Mouse (Mus musculus) intestine, postnatal 0 days (tissue): ENCODE measurements at regions not wholly inside any gene's neighbourhood (a gene's known extent, or its start where the extent isn't known, plus 50 kb on each side); places are given as distances from the start of the nearest gene placed in this dataset.

ENCODE experiments used
- ATAC-seq: fragments of 200-750 bp; cut with Nextera tagmentation; 2 replicates; pipeline ENCODE4 v1.8.0; 2017; ENCODE audit warnings: mild to moderate bottlenecking, moderate TSS enrichment, moderate library complexity
- H3K27ac ChIP-seq: fragments of 300-500 bp; sonication (generic); 2 replicates; pipeline ENCODE4 v1.5.1; 2014; ENCODE audit warnings: mild to moderate bottlenecking, low read depth, low read length, moderate library complexity
- H3K27me3 ChIP-seq: fragments of 300-500 bp; sonication (generic); replicated peaks from 2 replicates; pipeline ENCODE4 v1.6.1; 2014; ENCODE audit warnings: low read length, mixed read lengths; ENCODE audit not compliant: control insufficient read depth, insufficient read depth
- H3K36me3 ChIP-seq: fragments of 300-500 bp; sonication (generic); 2 replicates; pipeline ENCODE4 v1.6.1; 2014; ENCODE audit warnings: mild to moderate bottlenecking, moderate library complexity; ENCODE audit not compliant: control insufficient read depth, insufficient read depth
- H3K4me1 ChIP-seq: fragments of 300-500 bp; sonication (generic); replicated peaks from 2 replicates; pipeline ENCODE4 v1.6.1; 2014; ENCODE audit warnings: antibody characterized with exemption, low read length, mixed read lengths; ENCODE audit not compliant: control insufficient read depth, insufficient read depth
- H3K4me2 ChIP-seq: fragments of 300-500 bp; sonication (generic); replicated peaks from 2 replicates; pipeline ENCODE4 v1.6.1; 2014; ENCODE audit warnings: low read depth, mild to moderate bottlenecking, moderate library complexity
- H3K4me3 ChIP-seq: fragments of 300-500 bp; sonication (generic); 2 replicates; pipeline ENCODE4 v1.5.1; 2014; ENCODE audit warnings: low read depth, low read length
- H3K9ac ChIP-seq: fragments of 300-500 bp; sonication (generic); 2 replicates; pipeline ENCODE4 v1.6.1; 2014; ENCODE audit warnings: mild to moderate bottlenecking, low read depth, low read length
- H3K9me3 ChIP-seq: fragments of 300-500 bp; sonication (generic); 2 replicates; pipeline ENCODE4 v1.6.1; 2016; ENCODE audit warnings: mixed run types; ENCODE audit not compliant: control insufficient read depth
- CTCF ChIP-seq: sonication (generic); IDR thresholded peaks from 2 replicates; pipeline ENCODE4 v1.5.1; 2016; ENCODE audit warnings: low read depth, mild to moderate bottlenecking, control low read depth, antibody characterized with exemption, moderate library complexity
- WGBS: fragments of 180-500 bp; shearing (Covaris S2); extraction: QIAGEN DNeasy Blood & Tissue Kit; methylation state at CpG from one replicate; pipeline ENCODE4 v1.1.7; 2014; 5-methylcytosine and 5-hydroxymethylcytosine counted together

DNA sequence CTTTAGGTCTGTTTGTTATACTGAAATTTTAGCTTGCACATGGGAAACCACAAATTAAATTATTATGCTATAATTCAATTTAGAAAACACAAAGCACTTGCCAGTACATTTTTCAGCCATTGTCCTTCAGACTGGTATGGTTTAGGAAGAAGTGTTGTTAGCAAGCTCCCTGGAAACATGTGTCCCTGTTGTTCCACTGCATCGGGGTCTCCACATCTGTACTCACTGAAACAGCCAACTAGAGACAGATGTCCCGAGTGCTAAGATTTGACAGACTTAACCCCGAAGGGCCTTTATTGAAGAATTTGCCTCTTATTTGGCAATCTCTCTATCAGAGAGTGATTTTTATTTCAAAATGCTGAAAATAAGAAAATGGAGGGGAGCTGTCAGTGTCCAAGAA is 362.6 kb downstream of the Rfpl4b start:
- Histone ChIP-seq H3K27me3 (no peaks in the 10 kb centered on the region), H3K4me2 (no peak overlapping the region), H3K9me3 (no peaks in the 10 kb centered on the region), H3K36me3 (no peaks in the 10 kb centered on the region), H3K4me1 (no peaks in the 10 kb centered on the region), H3K27ac (no peak overlapping the region), H3K9ac (no peak overlapping the region), H3K4me3 (no peak overlapping the region)
- 63% methylated on average over 3 of the region's 3 CpGs for WGBS
- no peak for TF ChIP-seq CTCF
- ATAC-seq, result no peak

DNA sequence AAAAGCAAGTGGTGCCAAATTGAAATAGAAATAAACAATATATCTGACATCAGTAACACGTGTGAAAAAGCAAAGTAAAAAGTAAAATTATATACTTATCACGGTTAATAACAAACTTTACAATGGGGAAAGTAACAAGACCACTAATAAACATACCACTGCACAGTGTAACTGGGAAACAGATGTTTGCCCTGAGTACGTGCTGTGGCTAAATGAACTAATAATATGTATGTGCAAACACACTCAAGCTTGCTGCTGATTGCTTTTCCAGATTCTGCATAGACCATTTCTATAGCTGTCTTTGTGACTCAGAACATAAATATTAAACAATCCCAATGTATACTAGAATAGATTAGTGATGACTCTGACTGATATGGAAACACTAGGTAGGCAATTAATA is 363.2 kb downstream of the Rfpl4b start:
- no peak for TF ChIP-seq CTCF
- Histone ChIP-seq H3K36me3 (no peaks in the 10 kb centered on the region), H3K9ac (no peak overlapping the region), H3K27me3 (no peaks in the 10 kb centered on the region), H3K4me2 (no peak overlapping the region), H3K27ac (no peak overlapping the region), H3K4me3 (no peak overlapping the region), H3K9me3 (no peaks in the 10 kb centered on the region), H3K4me1 (no peaks in the 10 kb centered on the region)
- no peak for ATAC-seq
- WGBS, result 46% methylated on average over 3 of the region's 3 CpGs

DNA sequence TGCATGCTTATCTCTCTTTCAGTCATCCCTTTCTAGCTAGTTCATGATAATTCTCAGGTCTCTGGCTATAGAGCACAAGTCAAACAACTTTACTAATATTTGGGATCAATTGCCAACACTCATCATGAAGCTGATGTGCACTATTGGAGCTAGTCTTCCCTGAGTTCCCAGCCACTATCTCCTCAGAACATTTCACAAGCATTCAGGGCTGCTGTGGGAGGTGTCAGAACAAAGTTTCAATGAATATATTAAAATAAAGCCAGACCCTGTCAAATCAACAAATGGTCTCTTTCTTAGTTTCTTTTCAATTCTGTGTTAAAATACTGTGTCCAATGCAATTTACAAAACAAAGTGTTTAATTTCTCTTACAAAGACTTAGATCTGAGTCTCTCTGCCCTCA is 364.8 kb downstream of the Rfpl4b start:
- no peak for TF ChIP-seq CTCF
- Histone ChIP-seq H3K4me1 (no peaks in the 10 kb centered on the region), H3K27ac (no peak overlapping the region), H3K4me3 (no peak overlapping the region), H3K9ac (no peak overlapping the region), H3K27me3 (no peaks in the 10 kb centered on the region), H3K9me3 (no peaks in the 10 kb centered on the region), H3K4me2 (no peak overlapping the region), H3K36me3 (no peaks in the 10 kb centered on the region)
- no peak for ATAC-seq

DNA sequence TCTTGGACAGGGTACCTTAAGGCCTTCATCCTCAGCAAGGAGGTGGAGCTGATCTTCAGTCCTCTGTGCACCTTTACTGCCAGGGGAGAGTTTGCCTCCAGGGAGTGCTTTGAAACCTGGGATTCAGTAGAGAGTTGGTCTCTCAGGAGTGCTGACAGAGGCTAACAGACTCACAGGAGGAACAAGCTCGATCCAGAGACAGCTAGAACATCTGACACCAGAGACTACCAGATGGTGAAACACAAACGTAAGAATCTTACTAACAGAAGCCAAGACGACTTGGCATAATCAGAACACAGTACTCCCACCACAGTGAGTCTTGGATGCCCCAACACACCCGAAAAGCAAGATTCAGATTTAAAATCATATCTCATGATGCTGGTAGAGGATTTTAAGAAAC is 372.3 kb downstream of the Rfpl4b start:
- no peak overlapping the region for H3K27ac ChIP-seq
- H3K9ac ChIP-seq, result no peak overlapping the region
- no peaks in the 10 kb centered on the region for H3K9me3 ChIP-seq
- ATAC-seq, result no peak
- no peak overlapping the region for H3K4me3 ChIP-seq
- WGBS, result 81% methylated on average over 4 of the region's 4 CpGs
- no peak for TF ChIP-seq CTCF
- no peaks in the 10 kb centered on the region for H3K36me3 ChIP-seq
- no peaks in the 10 kb centered on the region for H3K4me1 ChIP-seq
- H3K27me3 ChIP-seq, result no peaks in the 10 kb centered on the region
- H3K4me2 ChIP-seq, result no peak overlapping the region

DNA sequence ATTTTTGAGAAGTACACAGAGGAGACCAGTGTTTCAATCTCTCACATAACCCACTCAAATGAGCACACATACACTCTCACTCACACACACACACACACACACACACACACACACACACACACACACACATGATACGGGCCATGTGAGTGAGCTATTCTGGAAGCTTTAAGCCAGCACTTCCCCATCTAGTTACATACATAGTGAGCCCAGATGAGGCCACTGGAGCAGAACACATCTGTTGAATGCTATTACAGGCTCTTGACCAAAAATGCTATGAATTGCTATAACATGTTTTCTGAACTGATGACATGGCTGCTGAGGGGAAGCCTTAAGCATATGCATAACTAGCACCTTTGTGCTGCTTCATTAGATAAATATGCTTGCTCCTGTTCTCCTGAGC is 373.9 kb downstream of the Rfpl4b start:
- no peaks in the 10 kb centered on the region for H3K36me3 ChIP-seq
- TF ChIP-seq CTCF, result no peak
- no peak overlapping the region for H3K9ac ChIP-seq
- H3K4me2 ChIP-seq, result no peak overlapping the region
- 79% methylated on average over 1 of the region's 1 CpGs for whole genome bisulfite sequencing
- no peaks in the 10 kb centered on the region for H3K4me1 ChIP-seq
- no peak overlapping the region for H3K4me3 ChIP-seq
- ATAC-seq, result no peak
- H3K27ac ChIP-seq, result no peak overlapping the region
- no peaks in the 10 kb centered on the region for H3K27me3 ChIP-seq
- no peaks in the 10 kb centered on the region for H3K9me3 ChIP-seq

DNA sequence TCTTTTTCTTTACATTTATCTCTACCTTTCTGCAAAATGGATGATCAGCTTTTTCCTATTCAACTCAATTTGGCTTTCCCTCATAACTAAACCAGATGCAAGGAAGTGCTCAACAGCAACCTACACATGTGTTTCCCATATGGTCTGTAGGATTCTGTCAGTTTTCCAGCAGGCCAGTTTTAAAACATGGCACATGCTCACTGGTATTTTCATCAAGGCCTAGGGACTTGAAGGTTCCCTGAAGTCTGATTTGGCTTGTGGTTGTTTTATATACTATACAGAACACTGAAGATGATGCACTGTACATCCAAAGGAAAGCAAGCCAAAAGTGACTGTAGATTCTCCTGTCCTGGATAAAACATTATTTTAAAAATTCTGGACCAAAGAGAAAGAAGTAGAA is 374.3 kb downstream of the Rfpl4b start:
- Histone ChIP-seq H3K9ac (no peak overlapping the region), H3K4me2 (no peak overlapping the region), H3K9me3 (no peaks in the 10 kb centered on the region), H3K4me1 (no peaks in the 10 kb centered on the region), H3K27ac (no peak overlapping the region), H3K36me3 (no peaks in the 10 kb centered on the region), H3K27me3 (no peaks in the 10 kb centered on the region), H3K4me3 (no peak overlapping the region)
- no peak for TF ChIP-seq CTCF
- no peak for ATAC-seq

DNA sequence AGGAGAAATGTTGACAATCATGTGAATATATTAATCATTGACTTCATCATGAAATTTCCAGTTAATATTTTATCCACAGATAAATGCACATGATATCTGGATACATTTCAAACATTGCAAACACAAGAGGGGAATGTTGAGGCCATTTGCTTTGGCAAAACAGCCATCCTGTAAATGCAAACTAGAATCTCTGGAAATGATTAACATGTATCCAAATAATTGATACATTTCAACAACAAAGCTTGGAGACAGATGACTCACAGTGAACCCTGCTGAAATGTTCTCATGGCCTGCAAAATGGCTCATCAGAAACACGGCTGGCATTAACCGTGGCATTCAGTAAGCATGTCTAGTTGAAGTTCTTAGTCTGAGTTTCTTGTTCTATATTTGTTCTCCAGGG is 382.3 kb downstream of the Rfpl4b start:
- H3K9ac ChIP-seq, result no peak overlapping the region
- H3K36me3 ChIP-seq, result no peaks in the 10 kb centered on the region
- no peaks in the 10 kb centered on the region for H3K9me3 ChIP-seq
- no peaks in the 10 kb centered on the region for H3K27me3 ChIP-seq
- whole genome bisulfite sequencing, result 91% methylated on average over 2 of the region's 2 CpGs
- no peak overlapping the region for H3K27ac ChIP-seq
- ATAC-seq, result no peak
- no peak overlapping the region for H3K4me3 ChIP-seq
- H3K4me1 ChIP-seq, result no peaks in the 10 kb centered on the region
- TF ChIP-seq CTCF, result no peak
- no peak overlapping the region for H3K4me2 ChIP-seq
